Mouse (Mus musculus) intestine, embryonic 16.5 days (tissue): ENCODE results near the gene Tert. TPM values are rescaled to one million over a fixed set of nuclear protein-coding genes. Genes with fewer than 3 reads are reported as not detected.

ENCODE experiments used
- ATAC-seq: fragments of 200-750 bp; cut with Nextera tagmentation; 2 replicates; pipeline ENCODE4 v1.8.0; 2017; ENCODE audit warnings: moderate TSS enrichment, moderate library complexity
- H3K27ac ChIP-seq: fragments of 300-500 bp; sonication (generic); 2 replicates; pipeline ENCODE4 v1.5.1; 2014; ENCODE audit warnings: mild to moderate bottlenecking, low read length
- H3K27me3 ChIP-seq: fragments of 300-500 bp; sonication (generic); replicated peaks from 2 replicates; pipeline ENCODE4 v1.6.1; 2014; ENCODE audit warnings: low read length, control low read depth, mixed read lengths; ENCODE audit not compliant: control insufficient read depth, insufficient read depth
- H3K36me3 ChIP-seq: fragments of 300-500 bp; sonication (generic); 2 replicates; pipeline ENCODE4 v1.6.1; 2014; ENCODE audit warnings: low read length, control low read depth; ENCODE audit not compliant: control insufficient read depth, insufficient read depth
- H3K4me1 ChIP-seq: fragments of 300-500 bp; sonication (generic); 2 replicates; pipeline ENCODE4 v1.6.1; 2014; ENCODE audit warnings: low read length, control low read depth, mixed read lengths; ENCODE audit not compliant: control insufficient read depth, insufficient read depth
- H3K4me2 ChIP-seq: fragments of 300-500 bp; sonication (generic); 2 replicates; pipeline ENCODE4 v1.6.1; 2014; ENCODE audit warnings: low read depth, low read length, control low read depth
- H3K4me3 ChIP-seq: fragments of 300-500 bp; sonication (generic); 2 replicates; pipeline ENCODE4 v1.5.1; 2014; ENCODE audit warnings: mild to moderate bottlenecking, low read length
- H3K9ac ChIP-seq: fragments of 300-500 bp; sonication (generic); 2 replicates; pipeline ENCODE4 v1.6.1; 2014; ENCODE audit warnings: low read depth, low read length
- H3K9me3 ChIP-seq: fragments of 300-500 bp; sonication (generic); 2 replicates; pipeline ENCODE4 v1.6.1; 2016; ENCODE audit warnings: low read length, control low read depth; ENCODE audit not compliant: control insufficient read depth
- WGBS: fragments of 180-500 bp; shearing (Covaris S2); extraction: QIAGEN DNeasy Blood & Tissue Kit; methylation state at CpG from one replicate; pipeline ENCODE4 v1.1.7; 2014; 5-methylcytosine and 5-hydroxymethylcytosine counted together
- polyA plus RNA-seq: library from polyadenylated mRNA; unstranded; fragments of >200 nt; fragmentation: Nextera tagmentation; extraction: Ambion mirVana; gene quantifications from 2 replicates; pipeline ENCODE4 v1.2.1, GENCODE M21; 2015

Gene Tert
- 8.0 and 9.8 TPM in 2 replicates for polyA plus RNA-seq

DNA sequence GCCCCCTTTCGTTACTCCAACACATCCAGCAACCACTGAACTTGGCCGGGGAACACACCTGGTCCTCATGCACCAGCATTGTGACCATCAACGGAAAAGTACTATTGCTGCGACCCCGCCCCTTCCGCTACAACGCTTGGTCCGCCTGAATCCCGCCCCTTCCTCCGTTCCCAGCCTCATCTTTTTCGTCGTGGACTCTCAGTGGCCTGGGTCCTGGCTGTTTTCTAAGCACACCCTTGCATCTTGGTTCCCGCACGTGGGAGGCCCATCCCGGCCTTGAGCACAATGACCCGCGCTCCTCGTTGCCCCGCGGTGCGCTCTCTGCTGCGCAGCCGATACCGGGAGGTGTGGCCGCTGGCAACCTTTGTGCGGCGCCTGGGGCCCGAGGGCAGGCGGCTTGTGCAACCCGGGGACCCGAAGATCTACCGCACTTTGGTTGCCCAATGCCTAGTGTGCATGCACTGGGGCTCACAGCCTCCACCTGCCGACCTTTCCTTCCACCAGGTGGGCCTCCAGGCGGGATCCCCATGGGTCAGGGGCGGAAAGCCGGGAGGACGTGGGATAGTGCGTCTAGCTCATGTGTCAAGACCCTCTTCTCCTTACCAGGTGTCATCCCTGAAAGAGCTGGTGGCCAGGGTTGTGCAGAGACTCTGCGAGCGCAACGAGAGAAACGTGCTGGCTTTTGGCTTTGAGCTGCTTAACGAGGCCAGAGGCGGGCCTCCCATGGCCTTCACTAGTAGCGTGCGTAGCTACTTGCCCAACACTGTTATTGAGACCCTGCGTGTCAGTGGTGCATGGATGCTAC lies at the start of gene Tert:
Gene Tert (plus strand): TSS at position 167 of the 805 bp plus-strand sequence.
- peak; percentile 91 for ATAC-seq
- H3K27me3 ChIP-seq = no peaks in the 10 kb centered on the region
- peaks cover 9% of the 10 kb centered on the region for H3K4me1 ChIP-seq
- no peaks in the 10 kb centered on the region for H3K36me3 ChIP-seq
- H3K9ac ChIP-seq = peak within 1 kb of the TSS; percentile 79
- peak within 1 kb of the TSS; percentile 97 for H3K4me2 ChIP-seq
- no peaks in the 10 kb centered on the region for H3K9me3 ChIP-seq
- H3K4me3 ChIP-seq = peak within 1 kb of the TSS; percentile 65
- peak within 1 kb of the TSS; percentile 70 for H3K27ac ChIP-seq
- WGBS = 8% methylated on average over 47 of the region's 47 CpGs

GRCm38 (mm10) chr13:73577277-73577676 lies 49.4 kb upstream of the Tert start:
- Histone ChIP-seq H3K9me3 (no peaks in the 10 kb centered on the region), H3K4me3 (no peak overlapping the region), H3K9ac (no peak overlapping the region), H3K27me3 (no peaks in the 10 kb centered on the region), H3K4me2 (no peak overlapping the region), H3K4me1 (no peaks in the 10 kb centered on the region), H3K36me3 (no peaks in the 10 kb centered on the region), H3K27ac (no peak overlapping the region)
- no peak for ATAC-seq
- 73% methylated on average over 2 of the region's 2 CpGs for WGBS

DNA sequence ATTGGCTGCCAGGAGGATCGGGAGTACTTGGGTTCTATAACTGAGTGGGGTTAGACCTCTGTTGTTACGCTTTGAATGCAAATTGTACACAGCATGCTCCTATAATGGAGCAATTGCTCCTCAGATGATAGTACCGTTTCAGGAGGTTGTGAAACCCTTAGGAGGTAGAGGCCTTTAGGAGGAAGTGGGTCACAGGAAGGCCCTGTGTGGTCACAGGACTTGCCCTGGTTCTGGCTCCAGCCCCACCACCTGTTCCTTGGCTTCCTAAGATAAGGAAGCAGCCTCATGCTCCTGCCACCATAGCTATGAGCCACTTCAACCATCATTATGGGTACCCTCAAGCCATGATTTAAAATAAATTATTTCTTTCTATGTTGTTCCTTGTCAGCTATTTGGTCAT lies 35.2 kb upstream of the Tert start:
- H3K4me1 ChIP-seq = no peaks in the 10 kb centered on the region
- H3K36me3 ChIP-seq = no peaks in the 10 kb centered on the region
- no peak overlapping the region for H3K4me3 ChIP-seq
- H3K4me2 ChIP-seq = no peak overlapping the region
- ATAC-seq = no peak
- H3K27me3 ChIP-seq = 0 out of 2 replicates have a peak, but pooled peaks cover 2% of the 10 kb centered on the region
- H3K9me3 ChIP-seq = no peaks in the 10 kb centered on the region
- no peak overlapping the region for H3K9ac ChIP-seq
- WGBS = 79% methylated on average over 3 of the region's 3 CpGs
- no peak overlapping the region for H3K27ac ChIP-seq

- Histone ChIP-seq H3K9me3 (no peaks in the 10 kb centered on the region), H3K4me2 (no peak overlapping the region), H3K27me3 (0 out of 2 replicates have a peak, but pooled peaks cover 2% of the 10 kb centered on the region), H3K36me3 (no peaks in the 10 kb centered on the region), H3K4me1 (no peaks in the 10 kb centered on the region), H3K27ac (no peak overlapping the region), H3K9ac (no peak overlapping the region), H3K4me3 (no peak overlapping the region)
- no peak for ATAC-seq
- WGBS = 38% methylated on average over 2 of the region's 2 CpGs
Observed at GRCm38 (mm10) chr13:73592546-73592945, 34.2 kb upstream of the Tert start.

GRCm38 (mm10) chr13:73596276-73596675 lies 30.4 kb upstream of the Tert start:
- WGBS = 70% methylated on average over 4 of the region's 4 CpGs
- no peak overlapping the region for H3K9ac ChIP-seq
- H3K9me3 ChIP-seq = no peaks in the 10 kb centered on the region
- no peak for ATAC-seq
- H3K27me3 ChIP-seq = peaks cover 2% of the 10 kb centered on the region; the same call in 1 of the 2 replicates
- H3K27ac ChIP-seq = no peak overlapping the region
- no peak overlapping the region for H3K4me3 ChIP-seq
- no peaks in the 10 kb centered on the region for H3K4me1 ChIP-seq
- H3K4me2 ChIP-seq = no peak overlapping the region
- no peaks in the 10 kb centered on the region for H3K36me3 ChIP-seq

DNA sequence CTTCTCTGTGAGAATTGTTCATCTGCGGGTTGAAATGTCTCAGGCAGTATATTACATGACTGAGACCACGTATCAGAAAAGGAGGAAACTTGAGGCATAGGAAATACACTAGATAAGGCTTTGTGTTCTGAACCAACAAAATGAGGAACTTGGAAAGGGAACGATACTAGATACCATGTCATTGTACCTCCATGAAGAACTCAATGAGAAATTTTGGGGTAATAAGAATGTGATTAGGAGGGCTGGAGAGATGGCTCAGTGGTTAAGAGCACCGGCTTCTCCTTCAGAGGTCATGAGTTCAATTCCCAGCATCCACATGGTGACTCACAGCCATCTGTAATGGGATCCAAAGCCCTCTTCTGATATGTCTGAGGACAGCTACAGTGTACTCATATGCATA lies 26.5 kb upstream of the Tert start:
- Histone ChIP-seq H3K9ac (no peak overlapping the region), H3K9me3 (no peaks in the 10 kb centered on the region), H3K27ac (no peak overlapping the region), H3K4me1 (peaks cover 10% of the 10 kb centered on the region), H3K36me3 (no peaks in the 10 kb centered on the region), H3K27me3 (peaks cover under 1% of the 10 kb centered on the region; the same call in 1 of the 2 replicates), H3K4me2 (no peak overlapping the region), H3K4me3 (no peak overlapping the region)
- no peak for ATAC-seq
- WGBS = 76% methylated on average over 4 of the region's 4 CpGs

GRCm38 (mm10) chr13:73603046-73603445 lies 23.7 kb upstream of the Tert start:
- H3K27me3 ChIP-seq = no peaks in the 10 kb centered on the region; the same call in 1 of the 2 replicates
- peaks cover 10% of the 10 kb centered on the region for H3K4me1 ChIP-seq
- H3K4me2 ChIP-seq = peak overlapping the region; percentile 87
- no peaks in the 10 kb centered on the region for H3K9me3 ChIP-seq
- peak overlapping the region; percentile 78 for H3K4me3 ChIP-seq
- H3K9ac ChIP-seq = peak overlapping the region; percentile 82
- WGBS = 44% methylated on average over 4 of the region's 4 CpGs
- ATAC-seq = no peak
- no peak overlapping the region for H3K27ac ChIP-seq
- H3K36me3 ChIP-seq = no peaks in the 10 kb centered on the region

DNA sequence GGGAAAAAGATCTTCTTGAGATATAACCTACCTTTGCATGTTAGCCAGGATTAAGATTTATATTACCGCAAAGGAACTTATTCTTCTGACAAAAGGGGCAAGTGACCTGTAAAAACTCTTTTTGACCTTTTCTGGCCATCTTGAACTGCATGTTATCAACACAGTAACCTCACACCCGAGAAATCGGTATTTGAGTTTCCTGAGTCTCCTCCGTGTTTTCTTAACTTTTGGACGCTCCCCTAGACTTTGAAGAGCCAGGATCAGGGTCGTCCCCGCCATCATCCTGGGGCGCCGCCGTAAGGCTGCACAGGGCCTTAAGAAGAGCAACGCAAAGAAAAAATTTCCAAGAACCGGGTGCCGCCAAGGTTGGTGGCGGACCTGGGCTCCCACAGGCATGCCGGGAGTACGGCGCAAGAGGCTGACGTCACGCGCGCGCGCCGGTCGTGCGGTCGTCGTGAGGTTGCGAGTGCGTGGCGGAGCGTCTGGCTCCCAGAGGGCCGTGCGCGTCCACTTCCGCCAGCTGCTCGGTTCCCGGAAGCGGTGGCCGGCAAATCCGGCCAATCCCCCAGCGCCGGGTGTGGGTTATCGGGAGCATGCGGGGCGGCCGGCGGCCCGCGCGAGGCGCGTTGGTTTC lies 23.1 kb upstream of the Tert start, which contains the start of gene Clptm1l:
Gene Clptm1l (plus strand): TSS at position 485 of the 634 bp plus-strand sequence.
- Histone ChIP-seq H3K27me3 (no peaks in the 10 kb centered on the region; the same call in 1 of the 2 replicates), H3K4me2 (peak within 1 kb of the TSS; percentile 87), H3K4me3 (peak within 1 kb of the TSS; percentile 78), H3K9ac (peak within 1 kb of the TSS; percentile 83), H3K36me3 (no peaks in the 10 kb centered on the region), H3K9me3 (no peaks in the 10 kb centered on the region), H3K27ac (peak within 1 kb of the TSS; percentile 52), H3K4me1 (peaks cover 10% of the 10 kb centered on the region)
- peak; percentile 97 for ATAC-seq
- WGBS = under 1% methylated on average over 53 of the region's 53 CpGs

DNA sequence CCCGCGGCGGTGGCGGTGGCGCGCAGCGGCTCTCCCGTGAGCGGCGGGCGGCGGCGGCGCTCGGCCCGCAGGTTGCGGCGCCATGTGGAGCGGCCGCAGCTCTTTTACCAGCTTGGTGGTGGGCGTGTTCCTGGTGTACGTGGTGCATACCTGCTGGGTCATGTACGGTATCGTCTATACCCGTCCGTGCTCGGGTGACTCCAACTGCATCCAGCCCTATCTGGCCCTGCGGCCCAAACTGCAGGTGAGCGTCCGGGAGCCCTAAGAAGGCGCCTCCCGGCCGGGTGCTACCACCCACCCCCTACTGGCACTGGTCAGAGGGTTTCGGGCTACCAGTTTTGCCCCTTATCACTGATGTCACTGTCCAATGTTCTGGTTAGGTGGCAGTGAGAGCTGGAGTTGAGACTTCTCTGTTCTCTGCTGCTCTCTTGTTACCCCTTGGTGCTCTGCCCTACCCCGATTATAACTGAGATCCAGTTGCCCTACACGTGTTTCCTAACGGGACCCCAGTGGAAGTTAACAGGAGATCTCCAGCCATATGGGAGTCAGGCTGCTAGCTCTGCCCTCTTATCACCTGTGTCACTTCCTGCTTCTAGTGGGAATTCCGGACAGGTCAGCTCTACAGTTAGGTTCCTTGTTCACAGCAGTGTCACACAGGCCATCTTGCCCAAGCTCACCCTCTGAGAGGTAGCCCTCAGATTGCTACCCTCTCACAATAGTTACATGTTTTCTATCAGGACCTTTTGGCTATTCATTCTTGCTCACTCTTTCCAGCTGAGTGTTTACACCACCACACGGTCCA lies 22.4 kb upstream of the Tert start:
- peaks cover 3% of the 10 kb centered on the region; the same call in 1 of the 2 replicates for H3K36me3 ChIP-seq
- ATAC-seq = peak; percentile 85
- H3K27ac ChIP-seq = peak overlapping the region; percentile 49
- peak overlapping the region; percentile 78 for H3K4me3 ChIP-seq
- H3K9me3 ChIP-seq = no peaks in the 10 kb centered on the region
- H3K4me2 ChIP-seq = peak overlapping the region; percentile 87
- H3K4me1 ChIP-seq = peaks cover 10% of the 10 kb centered on the region
- WGBS = 2% methylated on average over 36 of the region's 39 CpGs
- H3K9ac ChIP-seq = peak overlapping the region; percentile 83
- H3K27me3 ChIP-seq = no peaks in the 10 kb centered on the region
